Mouse (Mus musculus) CH12F3 (cell line): Measurements from ENCODE around the gene Olfr1431.
"Not testable (repeated sequence)": the region's sequence is repeated elsewhere in the genome, so short reads cannot be mapped to it uniquely, and the experiment has no call there.

Source experiments
- in situ Hi-C: fragments of 300-500 bp; cut with MboI; formaldehyde crosslinking; loops from 2 replicates; pipeline ENCODE4 v1.14.3; 2020; ENCODE audit warnings: low sequenced_read_pairs

Gene Olfr1431

GRCm38 (mm10) chr19:12200334-12200733 is at the start of gene Olfr1431:
Gene Olfr1431, plus strand, starts transcription at chr19:12200634.
- in situ Hi-C loops, result no loop called here

- in situ Hi-C loops, result not testable (repeated sequence)
These were observed 30.3 kb upstream of the Olfr1431 start, which contains the start of gene Olfr1555-ps1 for GRCm38 (mm10) chr19:12170062-12170599. Gene Olfr1555-ps1, minus strand, starts transcription at chr19:12170112.

DNA sequence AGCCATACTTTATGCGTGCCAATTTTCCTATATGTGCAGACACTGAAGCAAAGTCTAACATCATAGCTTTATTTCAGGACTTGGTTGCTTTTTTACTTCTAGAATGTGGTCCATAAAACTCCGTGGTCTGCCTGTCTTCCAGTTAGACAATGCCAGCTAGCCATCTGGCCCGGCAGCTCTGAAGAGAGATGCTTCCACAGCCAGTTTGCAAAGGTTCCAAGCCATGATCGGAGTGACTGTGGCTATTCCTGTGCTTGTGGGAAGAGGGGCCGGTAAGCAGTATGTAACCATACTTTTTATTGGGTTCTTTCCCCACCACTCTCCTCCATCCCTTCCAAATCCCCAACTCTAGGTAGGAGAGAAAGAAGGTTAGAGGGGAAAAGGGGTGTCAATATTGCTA is 25.0 kb upstream of the Olfr1431 start:
- in situ Hi-C loops, result not testable (repeated sequence)

DNA sequence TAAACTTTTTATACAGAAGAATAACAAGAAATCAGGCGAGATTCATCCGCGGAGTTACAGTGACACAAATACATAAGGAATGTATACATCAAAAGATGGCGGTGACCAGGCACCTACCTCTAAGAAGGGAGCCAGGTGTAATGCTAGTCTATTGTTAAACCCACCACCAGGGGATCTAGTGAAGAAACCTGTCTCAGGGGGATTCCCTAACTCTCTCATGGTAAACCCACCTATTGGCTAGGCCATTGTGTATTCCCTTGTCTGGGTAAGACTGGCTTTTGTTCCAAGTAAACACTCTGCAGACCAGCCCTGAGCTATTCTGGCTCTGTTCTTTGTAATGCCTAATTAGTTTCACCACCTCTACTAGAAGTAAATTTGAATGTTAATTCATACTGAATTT is 1.4 kb upstream of the Olfr1431 start:
- in situ Hi-C loops, result not testable (repeated sequence)

GRCm38 (mm10) chr19:12232496-12232895 is 32.1 kb downstream of the Olfr1431 start, which contains the start of gene Olfr1432:
Gene Olfr1432, minus strand, starts transcription at chr19:12232596.
- in situ Hi-C loops, result not testable (repeated sequence)

GRCm38 (mm10) chr19:12241559-12241958 is 41.1 kb downstream of the Olfr1431 start, which contains the start of gene Olfr262:
Gene Olfr262, minus strand, starts transcription at chr19:12241659.
- in situ Hi-C loops, result no loop called here

DNA sequence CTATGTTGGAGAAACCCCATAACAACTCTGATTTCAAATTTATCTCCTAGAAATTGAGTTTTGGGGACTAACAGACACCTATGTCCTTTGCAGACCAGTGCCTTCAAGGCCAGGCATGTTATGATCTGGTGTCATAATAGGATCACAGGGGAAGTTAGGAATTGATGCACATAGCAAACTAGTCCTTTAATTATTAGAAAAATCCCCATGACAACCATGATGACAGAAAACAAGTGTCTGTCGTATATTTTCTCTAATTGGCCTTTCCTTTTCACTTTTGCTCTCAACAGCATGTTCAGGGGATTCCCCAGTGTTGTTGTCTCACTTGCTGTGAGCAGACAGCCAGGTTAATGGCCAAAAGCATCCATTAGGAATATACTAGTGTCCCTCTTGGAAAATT is 60.3 kb downstream of the Olfr1431 start, which contains the start of gene Olfr235:
Gene Olfr235 (plus strand): TSS at position 301 of the 400 bp plus-strand sequence.
- in situ Hi-C loops, result no loop called here
